Mouse (Mus musculus): ENCODE measurements around the gene Vmn2r19.

- TF ChIP-seq CTCF (IDR thresholded peaks at IDR 0.05; ENCODE audit: insufficient read depth, low read length) (no peak), POLR2A (IDR thresholded peaks at IDR 0.05; ENCODE audit: borderline replicate concordance, extremely low read depth, low read depth, low read length) (no peak)
These were observed 18.4 kb upstream of the Vmn2r19 start, which contains the start of gene Clec4e for GRCm38 (mm10) chr6:123289753-123290152.
